Mouse (Mus musculus): ENCODE measurements at regions not wholly inside any gene's neighbourhood (a gene's known extent, or its start where the extent isn't known, plus 50 kb on each side); places are given as distances from the start of the nearest gene placed in this dataset.

DNA sequence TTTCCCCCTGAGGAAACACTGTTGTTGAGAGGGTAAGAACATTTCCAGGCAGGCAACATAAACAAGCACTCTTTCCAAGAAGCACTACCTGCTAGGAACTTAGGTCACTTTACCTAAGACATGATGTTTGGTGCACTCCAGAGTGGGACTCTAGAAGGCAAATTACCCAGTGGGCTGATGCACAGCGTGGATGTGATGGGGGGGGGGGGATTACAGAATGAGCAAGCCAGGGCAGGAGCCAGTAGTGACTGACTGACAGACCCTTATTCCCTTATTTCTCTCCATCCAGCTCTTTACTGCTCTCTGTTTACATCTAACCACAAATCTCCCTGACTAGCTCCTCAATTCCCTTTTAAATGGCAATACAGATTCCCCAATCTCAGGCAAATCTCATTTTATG is 1071.7 kb downstream of the Diaph3 start:
- no peaks in the 10 kb centered on the region for H3K36me3 ChIP-seq (ENCODE audit: control insufficient read depth, insufficient read depth, low read length)
- H3K4me2 ChIP-seq (replicated peaks; ENCODE audit: low read depth) = no peak overlapping the region
- ATAC-seq (ENCODE audit: low FRiP score, low TSS enrichment) = no peak
- H3K9ac ChIP-seq (ENCODE audit: low read length) = no peak overlapping the region
- 41% methylated on average over 1 of the region's 1 CpGs for WGBS
- no peak overlapping the region for H3K4me3 ChIP-seq (ENCODE audit: low read depth, low read length)
- TF ChIP-seq EP300 (optimal IDR thresholded peaks at IDR 0.05) (no peak), CTCF (IDR thresholded peaks at IDR 0.05; ENCODE audit: low read depth) (no peak)
- H3K27ac ChIP-seq (replicated peaks) = no peak overlapping the region
- no peaks in the 10 kb centered on the region for H3K9me3 ChIP-seq (ENCODE audit: control insufficient read depth, low read length)
- no peaks in the 10 kb centered on the region for H3K4me1 ChIP-seq (replicated peaks; ENCODE audit: control insufficient read depth, insufficient read depth)
- no peak for DNase-seq (ENCODE audit: low spot score)
- no peaks in the 10 kb centered on the region for H3K27me3 ChIP-seq (ENCODE audit: control insufficient read depth, insufficient read depth, low read length)

DNA sequence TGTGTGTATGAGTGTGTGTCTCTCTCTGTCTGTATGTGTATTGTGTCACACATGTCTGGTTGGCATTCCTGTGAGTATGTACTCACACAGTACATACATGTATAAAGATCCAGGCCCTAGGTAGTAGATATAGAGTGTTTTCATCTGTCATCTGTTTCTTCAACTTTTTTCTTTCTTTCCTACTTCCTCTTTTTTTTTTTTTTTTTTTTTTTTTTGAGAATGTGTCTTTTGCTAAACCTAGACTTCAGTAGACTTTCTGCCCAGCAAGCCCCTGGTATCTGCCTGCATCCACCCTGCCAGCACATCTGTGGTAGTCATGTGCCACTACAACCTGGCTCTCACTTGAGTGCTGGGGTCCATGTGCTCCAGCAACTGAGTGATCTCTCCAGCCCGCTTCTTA is 1073.3 kb downstream of the Diaph3 start:
- H3K4me3 ChIP-seq (ENCODE audit: low read depth, low read length) = no peak overlapping the region
- TF ChIP-seq EP300 (optimal IDR thresholded peaks at IDR 0.05) = no peak
- TF ChIP-seq CTCF (IDR thresholded peaks at IDR 0.05; ENCODE audit: low read depth) = no peak
- no peak for ATAC-seq (ENCODE audit: low FRiP score, low TSS enrichment)
- H3K4me1 ChIP-seq (replicated peaks; ENCODE audit: control insufficient read depth, insufficient read depth) = no peaks in the 10 kb centered on the region
- no peak overlapping the region for H3K4me2 ChIP-seq (replicated peaks; ENCODE audit: low read depth)
- no peaks in the 10 kb centered on the region for H3K36me3 ChIP-seq (ENCODE audit: control insufficient read depth, insufficient read depth, low read length)
- 88% methylated on average over 1 of the region's 1 CpGs for WGBS
- no peak for DNase-seq (ENCODE audit: low spot score)
- H3K27me3 ChIP-seq (ENCODE audit: control insufficient read depth, insufficient read depth, low read length) = no peaks in the 10 kb centered on the region
- H3K9me3 ChIP-seq (ENCODE audit: control insufficient read depth, low read length) = no peaks in the 10 kb centered on the region
- H3K27ac ChIP-seq (replicated peaks) = no peak overlapping the region
- H3K9ac ChIP-seq (ENCODE audit: low read length) = no peak overlapping the region

DNA sequence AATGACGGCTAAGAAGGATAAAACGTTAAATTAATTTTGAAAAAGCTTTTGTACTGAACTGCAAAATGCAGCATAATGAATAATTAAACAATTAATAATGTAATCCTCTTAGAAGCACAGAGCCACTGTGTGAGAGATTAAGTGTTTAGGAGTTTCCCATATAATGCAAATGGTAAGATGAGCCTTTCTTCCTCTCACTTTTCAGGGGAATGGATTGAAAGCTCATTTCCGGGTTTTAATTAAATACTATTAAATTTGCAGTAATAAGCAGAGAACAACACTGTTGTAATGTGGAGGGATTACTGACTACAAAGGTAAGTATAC is 1077.5 kb downstream of the Diaph3 start:
- 81% methylated on average over 3 of the region's 3 CpGs for WGBS
- Histone ChIP-seq H3K4me3 (ENCODE audit: low read depth, low read length) (no peak overlapping the region), H3K4me2 (replicated peaks; ENCODE audit: low read depth) (no peak overlapping the region)

DNA sequence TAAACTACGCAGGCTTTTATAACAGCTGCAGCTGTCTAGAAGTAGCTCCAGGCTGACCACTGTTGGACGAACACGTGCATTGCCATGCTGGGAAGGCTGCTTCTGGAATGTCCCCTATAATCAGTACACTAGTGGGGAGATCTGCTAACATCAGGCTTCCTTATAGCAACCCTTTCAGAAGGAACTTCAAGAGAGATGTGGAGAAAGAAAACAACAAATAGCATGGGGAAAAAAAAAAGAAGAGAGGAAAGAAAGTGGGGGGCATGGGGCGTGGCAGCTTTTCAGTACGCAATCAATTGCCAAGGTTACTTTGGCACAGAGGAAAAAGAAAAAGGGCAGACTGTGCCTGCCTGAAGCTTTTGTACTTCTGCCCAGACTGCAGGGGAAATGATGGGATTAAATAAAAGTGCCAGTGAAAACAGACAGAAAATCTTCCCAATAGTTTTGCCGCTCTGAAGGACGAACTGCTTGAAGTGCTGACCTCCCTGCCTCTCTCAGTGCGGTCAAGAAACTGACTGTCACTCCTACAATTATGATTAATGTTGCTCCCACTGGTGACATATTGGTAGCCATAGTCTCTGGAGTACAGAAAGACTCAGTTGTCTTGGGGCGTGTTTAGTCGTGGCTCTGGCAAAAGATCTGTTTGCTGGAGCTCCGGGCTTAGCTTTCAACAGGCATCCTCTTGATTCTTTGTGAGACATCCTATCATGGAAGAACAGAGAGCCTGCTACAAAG is 1078.0 kb downstream of the Diaph3 start:
- Histone ChIP-seq H3K4me2 (replicated peaks; ENCODE audit: low read depth) (no peak overlapping the region), H3K4me3 (ENCODE audit: low read depth, low read length) (no peak overlapping the region), H3K9me3 (ENCODE audit: control insufficient read depth, low read length) (no peaks in the 10 kb centered on the region), H3K36me3 (ENCODE audit: control insufficient read depth, insufficient read depth, low read length) (no peaks in the 10 kb centered on the region), H3K27ac (replicated peaks) (no peak overlapping the region), H3K9ac (ENCODE audit: low read length) (no peak overlapping the region), H3K4me1 (replicated peaks; ENCODE audit: control insufficient read depth, insufficient read depth) (no peaks in the 10 kb centered on the region), H3K27me3 (ENCODE audit: control insufficient read depth, insufficient read depth, low read length) (no peaks in the 10 kb centered on the region)
- peak; percentile 45 for TF ChIP-seq CTCF (IDR thresholded peaks at IDR 0.05; ENCODE audit: low read depth)
- TF ChIP-seq EP300 (optimal IDR thresholded peaks at IDR 0.05) = no peak
- DNase-seq (ENCODE audit: low spot score) (no peak), ATAC-seq (ENCODE audit: low FRiP score, low TSS enrichment) (no peak)
- WGBS = 68% methylated on average over 11 of the region's 11 CpGs

More for the DNA sequence above, 1077.5 kb downstream of the Diaph3 start:
- Histone ChIP-seq H3K36me3 (ENCODE audit: control insufficient read depth, insufficient read depth, low read length) (no peaks in the 10 kb centered on the region), H3K9ac (ENCODE audit: low read length) (no peak overlapping the region), H3K4me1 (replicated peaks; ENCODE audit: control insufficient read depth, insufficient read depth) (no peaks in the 10 kb centered on the region), H3K9me3 (ENCODE audit: control insufficient read depth, low read length) (no peaks in the 10 kb centered on the region), H3K27me3 (ENCODE audit: control insufficient read depth, insufficient read depth, low read length) (no peaks in the 10 kb centered on the region), H3K27ac (replicated peaks) (no peak overlapping the region)
- no peak for TF ChIP-seq CTCF (IDR thresholded peaks at IDR 0.05; ENCODE audit: low read depth)
- no peak for TF ChIP-seq EP300 (optimal IDR thresholded peaks at IDR 0.05)
- DNase-seq (ENCODE audit: low spot score) = no peak
- no peak for ATAC-seq (ENCODE audit: low FRiP score, low TSS enrichment)

DNA sequence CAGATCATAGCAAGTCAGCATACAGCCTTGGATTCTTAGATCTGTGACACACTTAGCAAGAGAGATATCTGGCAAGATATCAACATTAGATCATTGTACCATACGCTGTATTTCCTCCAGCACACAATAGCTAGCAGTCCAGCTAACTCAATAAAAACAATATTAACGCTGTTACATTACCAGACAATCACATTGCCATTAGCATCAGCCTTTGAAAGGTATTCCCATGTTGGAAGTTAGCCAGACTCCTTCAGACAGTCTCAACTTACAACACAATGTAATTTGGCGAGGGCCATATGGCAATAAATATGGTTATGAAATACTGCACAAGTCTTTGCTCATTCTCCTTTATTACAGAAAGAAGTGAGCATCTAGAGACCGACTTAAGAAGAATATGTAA is 1084.0 kb downstream of the Diaph3 start:
- H3K4me1 ChIP-seq (replicated peaks; ENCODE audit: control insufficient read depth, insufficient read depth) = no peaks in the 10 kb centered on the region
- no peaks in the 10 kb centered on the region for H3K27me3 ChIP-seq (ENCODE audit: control insufficient read depth, insufficient read depth, low read length)
- H3K9me3 ChIP-seq (ENCODE audit: control insufficient read depth, low read length) = no peaks in the 10 kb centered on the region
- no peak overlapping the region for H3K4me3 ChIP-seq (ENCODE audit: low read depth, low read length)
- no peak for DNase-seq (ENCODE audit: low spot score)
- H3K36me3 ChIP-seq (ENCODE audit: control insufficient read depth, insufficient read depth, low read length) = no peaks in the 10 kb centered on the region
- no peak overlapping the region for H3K4me2 ChIP-seq (replicated peaks; ENCODE audit: low read depth)
- TF ChIP-seq CTCF (IDR thresholded peaks at IDR 0.05; ENCODE audit: low read depth) (no peak), EP300 (optimal IDR thresholded peaks at IDR 0.05) (no peak)
- H3K9ac ChIP-seq (ENCODE audit: low read length) = no peak overlapping the region
- ATAC-seq (ENCODE audit: low FRiP score, low TSS enrichment) = no peak
- WGBS = 29% methylated on average over 4 of the region's 4 CpGs
- no peak overlapping the region for H3K27ac ChIP-seq (replicated peaks)

DNA sequence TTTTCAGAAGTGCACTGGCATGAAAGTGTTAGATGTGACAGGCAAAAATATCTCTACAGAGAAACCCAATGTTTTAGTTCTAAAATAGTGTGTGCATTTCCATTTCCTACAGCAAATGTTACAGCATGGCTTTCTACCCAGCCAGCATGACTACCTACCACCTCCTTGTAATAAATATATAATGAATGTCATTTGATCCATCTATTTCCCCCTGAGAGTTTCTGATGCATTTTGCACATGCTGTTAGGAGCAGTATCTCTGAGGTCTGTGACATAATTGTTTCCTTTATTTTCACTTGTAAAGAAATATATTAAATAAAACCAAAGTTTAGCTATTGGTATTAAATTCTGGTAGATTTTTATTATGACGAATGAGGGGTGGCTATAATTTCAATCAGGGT is 1086.4 kb downstream of the Diaph3 start:
- H3K9ac ChIP-seq (ENCODE audit: low read length) = no peak overlapping the region
- H3K4me1 ChIP-seq (replicated peaks; ENCODE audit: control insufficient read depth, insufficient read depth) = no peaks in the 10 kb centered on the region
- H3K27ac ChIP-seq (replicated peaks) = no peak overlapping the region
- no peak overlapping the region for H3K4me2 ChIP-seq (replicated peaks; ENCODE audit: low read depth)
- ATAC-seq (ENCODE audit: low FRiP score, low TSS enrichment) = no peak
- H3K27me3 ChIP-seq (ENCODE audit: control insufficient read depth, insufficient read depth, low read length) = no peaks in the 10 kb centered on the region
- DNase-seq (ENCODE audit: low spot score) = no peak
- no peak for TF ChIP-seq CTCF (IDR thresholded peaks at IDR 0.05; ENCODE audit: low read depth)
- no peak for TF ChIP-seq EP300 (optimal IDR thresholded peaks at IDR 0.05)
- 84% methylated on average over 1 of the region's 1 CpGs for WGBS
- H3K36me3 ChIP-seq (ENCODE audit: control insufficient read depth, insufficient read depth, low read length) = no peaks in the 10 kb centered on the region
- H3K9me3 ChIP-seq (ENCODE audit: control insufficient read depth, low read length) = no peaks in the 10 kb centered on the region
- no peak overlapping the region for H3K4me3 ChIP-seq (ENCODE audit: low read depth, low read length)
